Mouse (Mus musculus): ENCODE measurements around the gene Map3k6. TPM values are rescaled to one million over a fixed set of nuclear protein-coding genes. Genes with fewer than 3 reads are reported as not detected.
A peak's percentile ranks its signal among the peaks of the same experiment; 100 is the strongest.

Map3k6 gene
- polyA plus RNA-seq, 1 experiment = 1.2 TPM

DNA sequence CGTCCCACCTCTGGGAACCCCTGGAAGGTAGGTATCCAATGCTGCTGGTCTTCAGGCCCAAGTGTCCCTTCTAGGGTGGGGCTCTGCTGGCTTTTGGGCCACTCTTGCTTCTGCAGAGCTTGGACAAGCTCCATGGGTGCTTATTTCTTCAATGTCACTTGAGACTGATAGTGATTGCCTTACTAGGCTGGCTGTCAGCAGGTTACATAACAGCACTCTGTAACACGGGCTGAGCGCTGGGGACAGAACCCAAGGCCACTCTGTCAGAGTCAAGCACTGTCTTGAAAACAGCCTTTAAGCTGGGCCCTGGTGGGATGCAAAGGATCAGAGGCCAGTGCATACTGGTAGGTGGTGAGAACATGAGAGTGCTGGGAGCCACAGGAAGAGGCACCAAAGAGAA is 24.7 kb downstream of the Map3k6 start:
- Histone ChIP-seq H3K36me3 (ENCODE audit: control insufficient read depth) (peaks cover 64% of the 10 kb centered on the region), H3K27me3 (ENCODE audit: control insufficient read depth) (no peaks in the 10 kb centered on the region), H3K4me3 (replicated peaks) (no peak overlapping the region), H3K4me1 (ENCODE audit: control insufficient read depth) (peaks cover 19% of the 10 kb centered on the region), H3K9me3 (ENCODE audit: control insufficient read depth, low read length) (no peaks in the 10 kb centered on the region)
- no peak for TF ChIP-seq TAL1 (IDR thresholded peaks at IDR 0.05; ENCODE audit: low read length)
- no peak for TF ChIP-seq GATA1 (IDR thresholded peaks at IDR 0.05; ENCODE audit: low read length)

DNA sequence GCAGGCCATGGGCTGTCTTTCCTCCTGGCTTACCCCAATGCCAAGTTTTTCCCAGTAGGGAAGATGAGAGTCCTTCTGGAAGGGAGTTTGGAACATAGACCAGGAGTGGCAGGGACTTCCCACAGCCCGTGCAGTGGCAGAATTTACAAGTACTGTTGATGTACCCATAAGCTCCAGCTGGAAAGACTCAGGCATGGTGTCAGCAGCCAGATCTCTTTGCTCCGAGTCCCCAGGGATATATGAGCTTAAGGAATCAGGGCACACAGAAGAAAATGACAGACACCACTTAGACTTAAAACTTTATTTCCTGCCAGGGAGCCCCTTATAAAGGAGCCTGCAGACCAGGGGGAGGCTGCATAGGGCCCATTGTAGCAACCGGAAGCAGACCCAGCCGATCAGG is 25.1 kb downstream of the Map3k6 start:
- Histone ChIP-seq H3K36me3 (ENCODE audit: control insufficient read depth) (peaks cover 68% of the 10 kb centered on the region), H3K4me3 (replicated peaks) (no peak overlapping the region), H3K9me3 (ENCODE audit: control insufficient read depth, low read length) (no peaks in the 10 kb centered on the region), H3K4me1 (ENCODE audit: control insufficient read depth) (peaks cover 22% of the 10 kb centered on the region), H3K27me3 (ENCODE audit: control insufficient read depth) (no peaks in the 10 kb centered on the region)
- no peak for TF ChIP-seq TAL1 (IDR thresholded peaks at IDR 0.05; ENCODE audit: low read length)
- TF ChIP-seq GATA1 (IDR thresholded peaks at IDR 0.05; ENCODE audit: low read length) = no peak

- H3K9me3 ChIP-seq (ENCODE audit: control insufficient read depth, low read length) = no peaks in the 10 kb centered on the region
- TF ChIP-seq GATA1 (IDR thresholded peaks at IDR 0.05; ENCODE audit: low read length) (no peak), TAL1 (IDR thresholded peaks at IDR 0.05; ENCODE audit: low read length) (no peak)
- no peak overlapping the region for H3K4me3 ChIP-seq (replicated peaks)
- peaks cover 72% of the 10 kb centered on the region for H3K36me3 ChIP-seq (ENCODE audit: control insufficient read depth)
- no peaks in the 10 kb centered on the region for H3K27me3 ChIP-seq (ENCODE audit: control insufficient read depth)
- H3K4me1 ChIP-seq (ENCODE audit: control insufficient read depth) = peaks cover 22% of the 10 kb centered on the region
Measured at GRCm38 (mm10) chr4:133266248-133266880, 25.7 kb downstream of the Map3k6 start.

DNA sequence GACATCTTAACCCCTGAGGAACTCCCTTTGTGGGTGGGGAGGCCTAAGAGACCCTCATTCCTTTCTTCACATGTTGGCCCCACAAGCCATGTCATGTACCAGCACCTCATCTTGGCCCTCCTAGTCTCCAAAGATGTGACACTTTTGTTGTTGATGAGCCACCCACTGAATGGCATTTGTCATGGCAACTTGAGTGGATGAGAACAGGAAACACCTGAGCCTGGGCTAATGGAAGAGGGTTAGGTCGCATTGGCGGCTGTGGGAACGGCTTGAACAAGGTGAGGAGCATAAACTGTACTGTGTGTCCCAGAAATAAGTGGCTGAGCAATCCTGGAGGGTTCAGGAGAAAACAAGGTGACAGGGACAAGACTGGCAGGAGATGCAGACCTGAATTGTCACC is 28.3 kb downstream of the Map3k6 start:
- TF ChIP-seq TAL1 (IDR thresholded peaks at IDR 0.05; ENCODE audit: low read length) = no peak

GRCm38 (mm10) chr4:133269596-133269995 is 29.0 kb downstream of the Map3k6 start:
- H3K4me1 ChIP-seq (ENCODE audit: control insufficient read depth) = peaks cover 3% of the 10 kb centered on the region

More for the DNA sequence above, 28.3 kb downstream of the Map3k6 start:
- Histone ChIP-seq H3K4me1 (ENCODE audit: control insufficient read depth) (peaks cover 2% of the 10 kb centered on the region; the same call in 1 of the 2 replicates), H3K36me3 (ENCODE audit: control insufficient read depth) (peaks cover 85% of the 10 kb centered on the region), H3K4me3 (replicated peaks) (no peak overlapping the region), H3K27me3 (ENCODE audit: control insufficient read depth) (no peaks in the 10 kb centered on the region), H3K9me3 (ENCODE audit: control insufficient read depth, low read length) (no peaks in the 10 kb centered on the region)

GRCm38 (mm10) chr4:133270929-133271328 is 30.3 kb downstream of the Map3k6 start:
- Histone ChIP-seq H3K9me3 (ENCODE audit: control insufficient read depth, low read length) (no peaks in the 10 kb centered on the region), H3K4me1 (ENCODE audit: control insufficient read depth) (peaks cover 13% of the 10 kb centered on the region), H3K27me3 (ENCODE audit: control insufficient read depth) (no peaks in the 10 kb centered on the region), H3K36me3 (ENCODE audit: control insufficient read depth) (peaks cover 88% of the 10 kb centered on the region), H3K4me3 (replicated peaks) (no peak overlapping the region)
- no peak for TF ChIP-seq GATA1 (IDR thresholded peaks at IDR 0.05; ENCODE audit: low read length)
- TF ChIP-seq TAL1 (IDR thresholded peaks at IDR 0.05; ENCODE audit: low read length) = no peak

More at GRCm38 (mm10) chr4:133269596-133269995, 29.0 kb downstream of the Map3k6 start:
- Histone ChIP-seq H3K27me3 (ENCODE audit: control insufficient read depth) (no peaks in the 10 kb centered on the region), H3K36me3 (ENCODE audit: control insufficient read depth) (peaks cover 87% of the 10 kb centered on the region), H3K9me3 (ENCODE audit: control insufficient read depth, low read length) (no peaks in the 10 kb centered on the region), H3K4me3 (replicated peaks) (no peak overlapping the region)
- TF ChIP-seq GATA1 (IDR thresholded peaks at IDR 0.05; ENCODE audit: low read length) = no peak
- TF ChIP-seq TAL1 (IDR thresholded peaks at IDR 0.05; ENCODE audit: low read length) = no peak

GRCm38 (mm10) chr4:133277104-133278026 is 36.7 kb downstream of the Map3k6 start, which contains the start of gene Tmem222:
TSS of gene Tmem222 (minus strand) at chr4:133277792.
- H3K4me1 ChIP-seq (ENCODE audit: control insufficient read depth) = peaks cover 42% of the 10 kb centered on the region
- peak within 1 kb of the TSS; percentile 74 for H3K4me3 ChIP-seq (replicated peaks)

DNA sequence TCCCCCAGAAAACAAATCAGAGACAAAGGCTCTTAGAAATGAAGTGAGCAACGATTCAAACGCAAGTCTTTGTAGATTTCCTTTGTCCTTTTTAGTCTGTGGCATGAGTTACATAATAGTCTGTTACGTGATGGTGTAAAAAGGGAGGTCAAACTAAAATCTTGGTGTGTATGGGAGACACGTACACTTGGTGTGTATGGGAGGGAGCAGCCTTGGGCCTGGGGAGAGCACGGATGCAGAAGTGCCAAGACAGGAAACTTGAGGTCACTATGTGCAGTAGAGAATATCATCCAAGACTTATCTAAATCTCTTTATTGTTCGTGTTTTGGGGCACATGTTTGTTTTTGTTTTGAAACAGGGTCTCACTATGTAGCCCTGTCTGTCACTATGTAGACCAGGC is 37.4 kb downstream of the Map3k6 start:
- TF ChIP-seq TAL1 (IDR thresholded peaks at IDR 0.05; ENCODE audit: low read length) = no peak
- TF ChIP-seq GATA1 (IDR thresholded peaks at IDR 0.05; ENCODE audit: low read length) = no peak
- Histone ChIP-seq H3K27me3 (ENCODE audit: control insufficient read depth) (no peaks in the 10 kb centered on the region), H3K9me3 (ENCODE audit: control insufficient read depth, low read length) (no peaks in the 10 kb centered on the region), H3K36me3 (ENCODE audit: control insufficient read depth) (peaks cover 30% of the 10 kb centered on the region), H3K4me3 (replicated peaks) (peak overlapping the region; percentile 74), H3K4me1 (ENCODE audit: control insufficient read depth) (peaks cover 49% of the 10 kb centered on the region)

More at GRCm38 (mm10) chr4:133277104-133278026, 36.7 kb downstream of the Map3k6 start, which contains the start of gene Tmem222:
- TF ChIP-seq GATA1 (IDR thresholded peaks at IDR 0.05; ENCODE audit: low read length) (peak; percentile 62), TAL1 (IDR thresholded peaks at IDR 0.05; ENCODE audit: low read length) (no peak)
- H3K27me3 ChIP-seq (ENCODE audit: control insufficient read depth) = no peaks in the 10 kb centered on the region
- H3K36me3 ChIP-seq (ENCODE audit: control insufficient read depth) = peaks cover 33% of the 10 kb centered on the region
- H3K9me3 ChIP-seq (ENCODE audit: control insufficient read depth, low read length) = no peaks in the 10 kb centered on the region

- TF ChIP-seq GATA1 (IDR thresholded peaks at IDR 0.05; ENCODE audit: low read length) (no peak), TAL1 (IDR thresholded peaks at IDR 0.05; ENCODE audit: low read length) (no peak)
- Histone ChIP-seq H3K9me3 (ENCODE audit: control insufficient read depth, low read length) (no peaks in the 10 kb centered on the region), H3K4me1 (ENCODE audit: control insufficient read depth) (peaks cover 53% of the 10 kb centered on the region), H3K4me3 (replicated peaks) (peak overlapping the region; percentile 74), H3K27me3 (ENCODE audit: control insufficient read depth) (no peaks in the 10 kb centered on the region), H3K36me3 (ENCODE audit: control insufficient read depth) (peaks cover 26% of the 10 kb centered on the region)
Measured at GRCm38 (mm10) chr4:133278482-133278881, 37.9 kb downstream of the Map3k6 start.

Measured in erythroblast, embryonic 14.5 days (primary cell).